Mouse (Mus musculus) gastrocnemius, adult 2 months (tissue): ENCODE data around the gene Spg11. TPM values are rescaled to one million over a fixed set of nuclear protein-coding genes. Genes with fewer than 3 reads are reported as not detected.
"Not testable (repeated sequence)": the region's sequence is repeated elsewhere in the genome, so short reads cannot be mapped to it uniquely, and the experiment has no call there.

Source experiments
- DNase-seq: peaks from one replicate; pipeline ENCODE4 v3.0.0; 2022
- H3K27ac ChIP-seq: fragments of 200-600 bp; 2 replicates; pipeline ENCODE4 v1.8.1; 2022; ENCODE audit warnings: mild to moderate bottlenecking
- H3K4me3 ChIP-seq: fragments of 200-600 bp; 2 replicates; pipeline ENCODE4 v1.8.1; 2022; ENCODE audit warnings: mild to moderate bottlenecking, moderate library complexity
- CTCF ChIP-seq: fragments of 200-600 bp; IDR thresholded peaks from 2 replicates; pipeline ENCODE4 v1.8.1; 2022; ENCODE audit warnings: antibody characterized with exemption, mild to moderate bottlenecking, moderate library complexity
- intact Hi-C: fragments of 180-260 bp; cut with DNase I; formaldehyde crosslinking; loops from one replicate; pipeline ENCODE4 v1.15.1; 2025
- microRNA-seq: library from miRNA; unstranded; fragments of <30 nt; microRNA quantifications from one replicate; pipeline ENCODE4 v1.2.0, GENCODE M21; 2021
- total RNA-seq, 2 experiments: library from RNA; stranded (reverse); gene quantifications; 2 replicates each; pipeline ENCODE4 v1.2.3; 2021

Spg11 gene
- total RNA-seq, 2 experiments from 2014 or later, result 5.7 to 6.3 TPM

- intact Hi-C loops, result loop anchor here (5.0 kb wide), 1 partner anchor 71 kb away; the partner anchor contains the start of genes Ctdspl2 and Mageb3
- H3K27ac ChIP-seq, result peak within 1 kb of the TSS; percentile 99
- peak; percentile 94 for DNase-seq
- TF ChIP-seq CTCF, result no peak
- peak within 1 kb of the TSS; percentile 97 for H3K4me3 ChIP-seq
Observed at GRCm38 (mm10) chr2:122027862-122028755, 90.1 kb downstream of the Spg11 start, which contains the start of gene Eif3j1. TSS of gene Eif3j1 (plus strand) at chr2:122028546.

DNA sequence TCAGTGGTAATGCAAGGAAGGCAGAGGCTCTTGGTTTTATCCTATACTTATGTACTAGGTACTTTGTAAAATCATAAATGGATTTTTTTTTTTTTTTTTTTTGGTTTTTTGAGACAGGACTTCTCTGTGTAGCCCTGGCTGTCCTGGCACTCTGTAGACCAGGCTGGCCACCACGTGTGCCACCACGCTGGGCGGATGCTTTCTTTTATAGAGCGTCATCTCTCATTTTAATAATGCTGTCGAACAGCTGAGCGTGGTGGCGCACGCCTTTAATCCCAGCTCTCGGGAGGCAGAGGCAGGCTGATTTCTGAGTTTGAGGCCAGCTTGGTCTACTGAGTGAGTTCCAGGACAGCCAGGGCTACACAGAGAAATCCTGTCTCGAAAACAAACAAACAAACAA lies 91.1 kb downstream of the Spg11 start:
- intact Hi-C loops, result loop anchor here (5.0 kb wide), 1 partner anchor 70 kb away; the partner anchor contains the start of genes Ctdspl2 and Mageb3
- not testable (repeated sequence) for DNase-seq
- H3K4me3 ChIP-seq, result peak overlapping the region; percentile 97

DNA sequence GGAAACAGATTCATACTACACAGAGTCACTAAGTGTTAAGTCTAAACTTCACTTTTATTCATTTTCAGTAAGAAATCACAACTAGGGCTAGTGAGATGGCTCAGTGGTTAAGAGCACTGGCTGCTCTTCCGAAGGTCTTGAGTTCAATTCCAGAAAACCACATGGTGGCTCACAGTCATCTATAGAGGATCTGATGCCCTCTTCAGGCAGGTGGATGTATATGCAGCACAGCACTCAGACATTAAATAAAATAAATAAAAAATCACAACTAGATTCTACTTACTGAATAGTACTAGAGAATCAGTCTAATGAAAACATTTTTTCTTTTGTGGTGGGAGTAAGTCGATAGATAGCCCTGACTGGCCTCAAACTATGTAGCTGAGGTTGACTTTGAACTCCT lies 95.9 kb downstream of the Spg11 start:
- intact Hi-C loops, result no loop called here
- peak; percentile 49 for TF ChIP-seq CTCF
- H3K4me3 ChIP-seq, result no peak overlapping the region
- H3K27ac ChIP-seq, result no peak overlapping the region
- no peak for DNase-seq

More for the DNA sequence above, 91.1 kb downstream of the Spg11 start:
- H3K27ac ChIP-seq, result peak overlapping the region; percentile 92

GRCm38 (mm10) chr2:122018705-122019104 lies 99.5 kb downstream of the Spg11 start:
- intact Hi-C loops, result no loop called here
- no peak for TF ChIP-seq CTCF
- no peak overlapping the region for H3K4me3 ChIP-seq
- no peak overlapping the region for H3K27ac ChIP-seq
- no peak for DNase-seq

DNA sequence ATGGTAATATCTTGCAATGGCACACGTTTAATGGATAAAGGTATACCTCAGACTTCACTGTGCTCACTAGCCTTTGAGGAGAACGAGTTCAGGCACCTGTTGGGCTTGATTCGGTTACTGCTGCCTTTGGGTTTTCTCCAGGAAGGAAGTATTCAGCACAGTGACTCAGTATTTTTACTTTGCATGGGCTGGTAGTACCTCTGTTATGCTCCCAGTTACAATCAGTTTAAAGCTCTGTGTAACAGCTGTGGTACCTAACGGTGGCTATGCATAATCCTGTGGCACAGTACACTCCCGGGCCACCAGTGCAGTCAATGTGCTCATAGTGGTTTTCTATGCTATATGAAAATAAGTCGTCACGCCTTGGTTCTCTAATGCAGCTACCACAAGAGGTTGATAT lies 106.7 kb downstream of the Spg11 start:
- H3K27ac ChIP-seq, result no peak overlapping the region

GRCm38 (mm10) chr2:122008832-122009231 lies 109.4 kb downstream of the Spg11 start:
- no peak for DNase-seq
- H3K27ac ChIP-seq, result no peak overlapping the region
- intact Hi-C loops, result no loop called here
- H3K4me3 ChIP-seq, result no peak overlapping the region
- no peak for TF ChIP-seq CTCF

More for the DNA sequence above, 106.7 kb downstream of the Spg11 start:
- no peak overlapping the region for H3K4me3 ChIP-seq
- no peak for TF ChIP-seq CTCF
- no peak for DNase-seq
- intact Hi-C loops, result no loop called here

Small RNA genes lying within 50 kb of the gene (microRNA-seq; reads per million reads assigned to microRNA genes)
- gene Gm47314, result not detected

Other genes starting within 250 kb of the Spg11 start
- gene Ctdspl2, start 162.4 kb downstream of the Spg11 start, total RNA-seq, result 1 to 10 TPM; 6.7 to 9.4 TPM
- not detected for gene Mageb3, start 162.3 kb downstream of the Spg11 start, total RNA-seq
- gene Eif3j1, start 89.8 kb downstream of the Spg11 start, total RNA-seq, result 10 to 100 TPM; 31.4 to 38.4 TPM
- gene B2m, start 29.3 kb upstream of the Spg11 start, total RNA-seq, result 10 to 100 TPM; 60.6 to 85.4 TPM
- gene Trim69, start 42.3 kb upstream of the Spg11 start, total RNA-seq, result not detected
- not detected for gene Patl2, start 67.8 kb upstream of the Spg11 start, total RNA-seq
- gene Terb2, start 67.9 kb upstream of the Spg11 start, total RNA-seq, result not detected
- gene Sord, start 116.4 kb upstream of the Spg11 start, total RNA-seq, result 10 to 100 TPM; 50.5 to 71.2 TPM
- gene Duox2, start 180.1 kb upstream of the Spg11 start, total RNA-seq, result under 1 TPM; 0.06 to 0.13 TPM
- gene Duoxa2, start 180.5 kb upstream of the Spg11 start, total RNA-seq, result not detected
- under 1 TPM; 0.28 to 0.95 TPM for gene Duoxa1, start 195.3 kb upstream of the Spg11 start, total RNA-seq
- under 1 TPM; 0.43 to 0.73 TPM for gene Duox1, start 197.3 kb upstream of the Spg11 start, total RNA-seq